Mouse (Mus musculus): ENCODE measurements around the gene Ppfia2.

DNA sequence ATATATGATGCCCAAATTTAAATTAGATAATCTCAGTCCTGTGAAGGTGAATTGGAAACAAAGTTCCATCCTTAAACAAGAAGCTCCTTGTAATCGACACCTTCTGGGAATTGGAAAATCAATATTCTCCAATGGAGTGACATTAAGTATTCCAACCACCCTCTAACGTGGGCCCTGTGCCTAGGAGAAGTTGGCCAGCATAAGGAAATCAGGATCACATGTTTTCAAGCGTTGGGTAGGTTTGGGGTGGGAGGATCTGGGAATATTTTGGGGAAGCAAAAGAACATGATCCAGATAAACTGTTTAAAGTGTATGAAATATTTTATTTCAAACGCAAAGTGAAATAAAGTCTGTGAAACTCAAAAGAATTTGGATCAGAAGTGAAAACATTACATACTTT is 348.2 kb downstream of the Ppfia2 start:
- TF ChIP-seq CTCF (IDR thresholded peaks at IDR 0.05; ENCODE audit: extremely low read depth, insufficient read depth, insufficient read length, insufficient replicate concordance) = no peak
- no peak for TF ChIP-seq POLR2A (IDR thresholded peaks at IDR 0.05; ENCODE audit: low read depth, low read length)

Data from spleen, adult 2 months (tissue).